Mouse (Mus musculus) cerebellum, adult 2 months (tissue): ENCODE results near the gene Kcnt1.

Experiments used
- CTCF ChIP-seq: fragments of 200-500 bp; IDR thresholded peaks from 2 replicates; pipeline ENCODE4 v1.5.1; 2011; ENCODE audit warnings: low read depth, mild to moderate bottlenecking, control low read depth, low read length, moderate library complexity, borderline replicate concordance; ENCODE audit not compliant: insufficient read depth
- POLR2A ChIP-seq: fragments of 200-500 bp; IDR thresholded peaks from 2 replicates; pipeline ENCODE4 v1.6.1; 2011; ENCODE audit warnings: low read length, control low read depth, borderline replicate concordance; ENCODE audit not compliant: insufficient read depth

DNA sequence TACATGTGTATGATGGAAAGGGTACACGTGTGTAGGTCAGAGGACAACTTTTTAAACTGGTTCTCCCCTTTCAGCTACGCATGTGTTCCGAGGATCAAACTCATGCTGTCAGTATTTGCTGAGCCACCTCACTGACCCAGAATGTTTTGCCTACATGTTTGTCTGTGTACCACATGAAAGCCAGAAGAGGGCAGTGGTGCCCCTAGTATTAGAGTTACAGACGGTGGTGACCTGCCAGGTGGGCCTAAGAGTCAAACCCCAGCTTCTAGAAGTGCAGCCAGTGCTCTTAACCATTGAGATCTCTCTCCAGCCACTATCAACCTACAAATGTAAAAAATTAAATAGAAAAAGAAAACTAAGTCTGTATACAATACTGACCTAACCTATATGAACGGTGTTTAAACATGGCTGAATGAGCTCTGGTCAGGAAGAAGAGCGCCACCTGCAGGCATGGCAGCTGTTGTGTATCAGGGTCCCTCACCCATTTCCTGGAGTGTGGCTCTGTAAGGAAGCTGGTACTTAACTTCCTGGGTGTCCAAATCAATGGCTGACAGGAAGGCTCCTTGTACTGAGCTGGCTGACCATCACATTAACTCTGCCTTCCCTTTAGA lies 67.8 kb downstream of the Kcnt1 start:
- peak; percentile 48; the same call in 1 of the 2 replicates for TF ChIP-seq CTCF
- TF ChIP-seq POLR2A, result no peak
